Mouse (Mus musculus): Measurements from ENCODE around the gene Agtpbp1. TPM values are rescaled to one million over a fixed set of nuclear protein-coding genes. Genes with fewer than 3 reads are reported as not detected.

Gene Agtpbp1
- polyA plus RNA-seq, 1 experiment, result 5.1 TPM

- WGBS, result 98% methylated on average over 5 of the region's 5 CpGs
- H3K4me3 ChIP-seq (ENCODE audit: extremely low read depth, insufficient read depth, insufficient read length), result no peak overlapping the region
- no peak overlapping the region for H3K27ac ChIP-seq (ENCODE audit: insufficient read depth, low read length)
- no peaks in the 10 kb centered on the region for H3K27me3 ChIP-seq (ENCODE audit: control insufficient read depth, insufficient read depth, low read length)
- no peaks in the 10 kb centered on the region for H3K4me1 ChIP-seq (ENCODE audit: control insufficient read depth, insufficient read depth, insufficient read length)
- H3K36me3 ChIP-seq (ENCODE audit: control insufficient read depth, insufficient read depth, low read length), result peaks cover 3% of the 10 kb centered on the region; the same call in 1 of the 2 replicates
- TF ChIP-seq POLR2A (IDR thresholded peaks at IDR 0.05; ENCODE audit: low read depth, low read length) (no peak), CTCF (IDR thresholded peaks at IDR 0.05; ENCODE audit: extremely low read depth, insufficient read depth, insufficient read length, insufficient replicate concordance) (no peak)
- DNase-seq (ENCODE audit: low read depth in 1 of 2, low spot score in 2 of 2), result no peak
Observed at GRCm38 (mm10) chr13:59540030-59540429, 45.0 kb downstream of the Agtpbp1 start.

GRCm38 (mm10) chr13:59538661-59539060 lies 46.4 kb downstream of the Agtpbp1 start:
- 95% methylated on average over 5 of the region's 5 CpGs for WGBS
- H3K27ac ChIP-seq (ENCODE audit: insufficient read depth, low read length), result no peak overlapping the region
- H3K27me3 ChIP-seq (ENCODE audit: control insufficient read depth, insufficient read depth, low read length), result no peaks in the 10 kb centered on the region
- DNase-seq (ENCODE audit: low read depth in 1 of 2, low spot score in 2 of 2), result no peak
- H3K36me3 ChIP-seq (ENCODE audit: control insufficient read depth, insufficient read depth, low read length), result peaks cover 3% of the 10 kb centered on the region; the same call in 1 of the 2 replicates
- H3K4me1 ChIP-seq (ENCODE audit: control insufficient read depth, insufficient read depth, insufficient read length), result no peaks in the 10 kb centered on the region
- TF ChIP-seq POLR2A (IDR thresholded peaks at IDR 0.05; ENCODE audit: low read depth, low read length) (no peak), CTCF (IDR thresholded peaks at IDR 0.05; ENCODE audit: extremely low read depth, insufficient read depth, insufficient read length, insufficient replicate concordance) (no peak)
- H3K4me3 ChIP-seq (ENCODE audit: extremely low read depth, insufficient read depth, insufficient read length), result no peak overlapping the region

GRCm38 (mm10) chr13:59536631-59537030 lies 48.4 kb downstream of the Agtpbp1 start:
- Histone ChIP-seq H3K4me1 (ENCODE audit: control insufficient read depth, insufficient read depth, insufficient read length) (no peaks in the 10 kb centered on the region), H3K4me3 (ENCODE audit: extremely low read depth, insufficient read depth, insufficient read length) (no peak overlapping the region), H3K27ac (ENCODE audit: insufficient read depth, low read length) (no peak overlapping the region), H3K36me3 (ENCODE audit: control insufficient read depth, insufficient read depth, low read length) (peaks cover 9% of the 10 kb centered on the region), H3K27me3 (ENCODE audit: control insufficient read depth, insufficient read depth, low read length) (no peaks in the 10 kb centered on the region)
- DNase-seq (ENCODE audit: low read depth in 1 of 2, low spot score in 2 of 2), result no peak
- TF ChIP-seq POLR2A (IDR thresholded peaks at IDR 0.05; ENCODE audit: low read depth, low read length), result no peak
- no peak for TF ChIP-seq CTCF (IDR thresholded peaks at IDR 0.05; ENCODE audit: extremely low read depth, insufficient read depth, insufficient read length, insufficient replicate concordance)
- 86% methylated on average over 2 of the region's 2 CpGs for WGBS

GRCm38 (mm10) chr13:59535746-59536145 lies 49.3 kb downstream of the Agtpbp1 start:
- Histone ChIP-seq H3K27ac (ENCODE audit: insufficient read depth, low read length) (no peak overlapping the region), H3K4me3 (ENCODE audit: extremely low read depth, insufficient read depth, insufficient read length) (no peak overlapping the region), H3K27me3 (ENCODE audit: control insufficient read depth, insufficient read depth, low read length) (no peaks in the 10 kb centered on the region), H3K4me1 (ENCODE audit: control insufficient read depth, insufficient read depth, insufficient read length) (no peaks in the 10 kb centered on the region), H3K36me3 (ENCODE audit: control insufficient read depth, insufficient read depth, low read length) (peaks cover 10% of the 10 kb centered on the region)
- WGBS, result 86% methylated on average over 6 of the region's 6 CpGs
- TF ChIP-seq POLR2A (IDR thresholded peaks at IDR 0.05; ENCODE audit: low read depth, low read length) (no peak), CTCF (IDR thresholded peaks at IDR 0.05; ENCODE audit: extremely low read depth, insufficient read depth, insufficient read length, insufficient replicate concordance) (no peak)
- DNase-seq (ENCODE audit: low read depth in 1 of 2, low spot score in 2 of 2), result no peak

- no peak for DNase-seq (ENCODE audit: low read depth in 1 of 2, low spot score in 2 of 2)
- Histone ChIP-seq H3K36me3 (ENCODE audit: control insufficient read depth, insufficient read depth, low read length) (peaks cover 10% of the 10 kb centered on the region), H3K4me1 (ENCODE audit: control insufficient read depth, insufficient read depth, insufficient read length) (no peaks in the 10 kb centered on the region), H3K4me3 (ENCODE audit: extremely low read depth, insufficient read depth, insufficient read length) (no peak overlapping the region), H3K27ac (ENCODE audit: insufficient read depth, low read length) (no peak overlapping the region), H3K27me3 (ENCODE audit: control insufficient read depth, insufficient read depth, low read length) (no peaks in the 10 kb centered on the region)
- no peak for TF ChIP-seq CTCF (IDR thresholded peaks at IDR 0.05; ENCODE audit: extremely low read depth, insufficient read depth, insufficient read length, insufficient replicate concordance)
- no peak for TF ChIP-seq POLR2A (IDR thresholded peaks at IDR 0.05; ENCODE audit: low read depth, low read length)
- 89% methylated on average over 4 of the region's 4 CpGs for WGBS
Observed at GRCm38 (mm10) chr13:59534301-59534700, 50.7 kb downstream of the Agtpbp1 start.

GRCm38 (mm10) chr13:59533331-59533730 lies 51.7 kb downstream of the Agtpbp1 start:
- WGBS, result 92% methylated on average over 6 of the region's 6 CpGs
- no peaks in the 10 kb centered on the region for H3K27me3 ChIP-seq (ENCODE audit: control insufficient read depth, insufficient read depth, low read length)
- no peak overlapping the region for H3K27ac ChIP-seq (ENCODE audit: insufficient read depth, low read length)
- H3K4me1 ChIP-seq (ENCODE audit: control insufficient read depth, insufficient read depth, insufficient read length), result no peaks in the 10 kb centered on the region
- TF ChIP-seq POLR2A (IDR thresholded peaks at IDR 0.05; ENCODE audit: low read depth, low read length), result no peak
- TF ChIP-seq CTCF (IDR thresholded peaks at IDR 0.05; ENCODE audit: extremely low read depth, insufficient read depth, insufficient read length, insufficient replicate concordance), result no peak
- peaks cover 10% of the 10 kb centered on the region for H3K36me3 ChIP-seq (ENCODE audit: control insufficient read depth, insufficient read depth, low read length)
- DNase-seq (ENCODE audit: low read depth in 1 of 2, low spot score in 2 of 2), result no peak
- H3K4me3 ChIP-seq (ENCODE audit: extremely low read depth, insufficient read depth, insufficient read length), result no peak overlapping the region

- Histone ChIP-seq H3K36me3 (ENCODE audit: control insufficient read depth, insufficient read depth, low read length) (peaks cover 19% of the 10 kb centered on the region), H3K4me1 (ENCODE audit: control insufficient read depth, insufficient read depth, insufficient read length) (no peaks in the 10 kb centered on the region), H3K27ac (ENCODE audit: insufficient read depth, low read length) (no peak overlapping the region), H3K27me3 (ENCODE audit: control insufficient read depth, insufficient read depth, low read length) (no peaks in the 10 kb centered on the region), H3K4me3 (ENCODE audit: extremely low read depth, insufficient read depth, insufficient read length) (no peak overlapping the region)
- peak in 1 of 2 experiments; percentile 11 for DNase-seq (ENCODE audit: low read depth in 1 of 2, low spot score in 2 of 2)
- 90% methylated on average over 2 of the region's 2 CpGs for WGBS
- TF ChIP-seq POLR2A (IDR thresholded peaks at IDR 0.05; ENCODE audit: low read depth, low read length), result no peak
- peak; percentile 26; the same call in 1 of the 2 replicates for TF ChIP-seq CTCF (IDR thresholded peaks at IDR 0.05; ENCODE audit: extremely low read depth, insufficient read depth, insufficient read length, insufficient replicate concordance)
Observed at GRCm38 (mm10) chr13:59531203-59531602, 53.8 kb downstream of the Agtpbp1 start.
